Mouse (Mus musculus): Measurements from ENCODE around the gene Trit1. TPM values are rescaled to one million over a fixed set of nuclear protein-coding genes. Genes with fewer than 3 reads are reported as not detected.
"Not testable (repeated sequence)": the region's sequence is repeated elsewhere in the genome, so short reads cannot be mapped to it uniquely, and the experiment has no call there.

Trit1 gene
- total and polyA plus RNA-seq, 2 experiments from 2014 or later = 22.1 to 23.7 TPM

DNA sequence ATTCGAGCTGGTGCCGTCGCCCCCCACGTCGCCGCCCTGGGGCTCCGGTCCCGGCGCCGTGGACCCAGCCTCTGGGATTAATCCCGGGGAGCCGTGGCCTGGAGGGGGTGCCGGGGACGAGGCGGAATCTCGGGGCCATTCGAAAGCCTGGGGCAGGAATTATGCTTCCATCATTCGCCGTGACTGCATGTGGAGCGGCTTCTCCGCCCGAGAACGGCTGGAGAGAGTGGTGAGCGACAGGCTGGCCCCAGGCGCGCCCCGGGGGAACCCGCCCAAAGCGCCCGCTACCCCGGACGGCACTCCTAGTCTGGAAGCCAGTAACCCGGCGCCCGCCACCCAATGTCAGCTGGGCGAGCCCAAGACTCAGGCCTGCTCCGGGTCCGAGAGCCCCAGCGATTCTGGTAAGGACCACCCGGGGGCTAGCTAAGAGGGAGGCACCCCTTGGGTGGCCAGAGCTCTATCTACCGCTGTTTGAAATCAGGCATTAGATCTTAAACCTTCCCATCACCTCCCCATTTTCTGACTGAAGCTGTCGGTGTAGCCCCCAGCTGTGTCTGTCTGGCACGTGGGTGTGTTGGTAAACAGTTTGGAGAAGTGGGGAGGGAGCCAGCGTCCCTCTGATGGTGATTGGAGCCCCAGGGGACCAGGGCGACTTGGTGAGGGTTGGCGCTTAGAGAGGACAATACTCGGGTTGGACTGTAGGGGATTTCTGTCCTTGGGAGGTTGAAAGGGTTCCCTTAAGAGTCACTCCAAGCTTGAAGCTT, 19.6 kb upstream of the Trit1 start:
- peak; percentile 21 for ATAC-seq
- H3K9ac ChIP-seq = peak overlapping the region; percentile 87

DNA sequence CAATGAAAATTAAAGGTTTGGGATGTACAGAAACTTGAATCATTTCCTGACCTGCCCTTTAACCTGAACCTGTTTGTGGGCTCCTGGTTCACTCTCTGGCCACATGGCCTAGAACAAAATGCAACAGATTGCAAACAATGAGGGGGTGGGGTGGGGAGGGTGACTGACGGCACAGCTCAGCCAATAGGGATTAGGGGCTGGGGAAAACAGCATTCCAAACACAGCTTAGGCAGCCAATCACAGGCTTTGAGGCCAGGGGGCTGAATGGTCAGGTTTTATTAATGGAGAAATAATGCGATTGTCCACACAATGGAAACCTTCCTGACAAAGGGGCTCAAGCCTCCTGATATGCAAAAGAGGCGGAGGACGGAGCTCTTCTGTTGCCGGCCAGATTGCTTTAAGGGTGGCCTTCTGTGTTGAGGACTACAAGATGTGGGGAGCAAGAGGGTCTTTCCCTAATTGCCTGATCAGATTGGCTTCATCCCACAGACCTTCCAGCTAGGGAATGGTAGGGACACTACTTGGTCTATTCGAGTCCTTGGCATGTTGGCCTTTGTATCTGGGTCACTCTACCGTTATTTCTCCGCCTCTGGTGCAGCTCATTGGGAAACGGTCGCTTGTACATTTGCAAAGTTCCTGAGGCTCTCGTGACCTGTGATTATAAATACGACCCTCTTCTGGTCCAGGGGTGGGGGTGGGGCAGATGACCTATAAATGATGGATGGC, 17.7 kb upstream of the Trit1 start:
- Histone ChIP-seq H3K27me3 (ENCODE audit: insufficient read depth, low read length) (no peaks in the 10 kb centered on the region), H3K27ac (ENCODE audit: low read depth, low read length) (peak overlapping the region; percentile 54), H3K4me1 (ENCODE audit: insufficient read depth) (peaks cover 22% of the 10 kb centered on the region), H3K36me3 (ENCODE audit: insufficient read depth) (peaks cover 16% of the 10 kb centered on the region), H3K9ac (peak overlapping the region; percentile 49), H3K4me3 (ENCODE audit: low read depth, low read length) (peak overlapping the region; percentile 90), H3K4me2 (ENCODE audit: low read depth) (peak overlapping the region; percentile 69), H3K9me3 (ENCODE audit: low read length) (no peaks in the 10 kb centered on the region)
- DNase-seq (peak; percentile 87), ATAC-seq (peak; percentile 62)
- TF ChIP-seq CTCF (IDR thresholded peaks at IDR 0.05; ENCODE audit: low read depth) = no peak
- 4% methylated on average over 12 of the region's 12 CpGs for WGBS

More for the DNA sequence above, 19.6 kb upstream of the Trit1 start:
- Histone ChIP-seq H3K27ac (ENCODE audit: low read depth, low read length) (peak overlapping the region; percentile 94), H3K4me2 (ENCODE audit: low read depth) (peak overlapping the region; percentile 69), H3K36me3 (ENCODE audit: insufficient read depth) (peaks cover 13% of the 10 kb centered on the region), H3K27me3 (ENCODE audit: insufficient read depth, low read length) (no peaks in the 10 kb centered on the region), H3K4me3 (ENCODE audit: low read depth, low read length) (peak overlapping the region; percentile 90), H3K9me3 (ENCODE audit: low read length) (no peaks in the 10 kb centered on the region), H3K4me1 (ENCODE audit: insufficient read depth) (peaks cover 22% of the 10 kb centered on the region)
- TF ChIP-seq CTCF (IDR thresholded peaks at IDR 0.05; ENCODE audit: low read depth) = peak; percentile 45
- under 1% methylated on average over 47 of the region's 47 CpGs for WGBS
- peak; percentile 71 for DNase-seq

- Histone ChIP-seq H3K9me3 (ENCODE audit: low read length) (no peaks in the 10 kb centered on the region), H3K4me2 (ENCODE audit: low read depth) (peak overlapping the region; percentile 69), H3K9ac (peak overlapping the region; percentile 49), H3K27ac (ENCODE audit: low read depth, low read length) (peak overlapping the region; percentile 54; the same call in 1 of the 2 replicates), H3K27me3 (ENCODE audit: insufficient read depth, low read length) (no peaks in the 10 kb centered on the region), H3K4me3 (ENCODE audit: low read depth, low read length) (peak overlapping the region; percentile 90), H3K36me3 (ENCODE audit: insufficient read depth) (peaks cover 16% of the 10 kb centered on the region), H3K4me1 (ENCODE audit: insufficient read depth) (peaks cover 22% of the 10 kb centered on the region)
- ATAC-seq = no peak
- 8% methylated on average over 4 of the region's 4 CpGs for WGBS
- DNase-seq = no peak
- TF ChIP-seq CTCF (IDR thresholded peaks at IDR 0.05; ENCODE audit: low read depth) = no peak
Observed at GRCm38 (mm10) chr4:122999263-122999691, 17.1 kb upstream of the Trit1 start.

- DNase-seq (no peak), ATAC-seq (no peak)
- Histone ChIP-seq H3K4me3 (ENCODE audit: low read depth, low read length) (no peak overlapping the region), H3K4me1 (ENCODE audit: insufficient read depth) (peaks cover 14% of the 10 kb centered on the region), H3K27ac (ENCODE audit: low read depth, low read length) (no peak overlapping the region), H3K9me3 (ENCODE audit: low read length) (no peaks in the 10 kb centered on the region), H3K36me3 (ENCODE audit: insufficient read depth) (peaks cover 16% of the 10 kb centered on the region), H3K4me2 (ENCODE audit: low read depth) (peak overlapping the region; percentile 69), H3K9ac (0 out of 2 replicates have a peak overlapping the region, but pooled peaks have one; percentile 49), H3K27me3 (ENCODE audit: insufficient read depth, low read length) (no peaks in the 10 kb centered on the region)
- WGBS = 49% methylated on average over 14 of the region's 14 CpGs
- no peak for TF ChIP-seq CTCF (IDR thresholded peaks at IDR 0.05; ENCODE audit: low read depth)
Observed at GRCm38 (mm10) chr4:123000130-123000529, 16.3 kb upstream of the Trit1 start.

DNA sequence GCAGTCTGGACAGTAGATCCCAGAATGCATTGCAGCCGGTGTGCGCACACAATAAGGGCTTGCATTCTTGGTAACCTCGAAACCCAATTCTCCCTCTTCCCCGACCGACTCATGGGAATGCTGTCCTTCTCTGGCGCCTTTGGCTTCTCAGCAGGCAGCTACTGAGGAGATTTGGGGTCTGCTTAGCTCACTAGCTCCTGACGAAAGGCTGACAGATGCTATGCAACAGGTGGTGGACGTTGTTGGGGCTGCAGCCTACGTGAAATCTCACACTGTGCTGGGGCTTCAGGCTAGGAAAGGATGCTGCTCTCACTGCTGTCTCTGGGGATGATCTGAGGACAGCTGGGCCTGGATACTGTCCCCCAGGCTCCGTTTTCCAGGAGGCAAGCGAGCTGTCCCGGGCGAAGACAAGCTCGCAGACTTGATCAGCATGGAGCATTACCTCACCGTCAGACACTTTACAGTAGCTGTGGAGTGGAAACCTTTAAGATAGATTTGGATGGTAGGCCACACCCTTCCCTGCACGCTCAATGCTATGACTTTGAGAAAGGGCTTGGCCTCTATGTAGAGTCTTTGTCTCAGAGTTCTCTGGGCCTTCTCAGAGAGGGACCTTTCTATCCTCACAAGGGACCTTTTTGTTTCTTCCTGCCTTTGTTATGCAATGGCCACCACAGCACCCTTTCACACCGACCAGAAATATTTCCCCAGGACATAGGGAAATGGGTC, 15.6 kb upstream of the Trit1 start:
- Histone ChIP-seq H3K27me3 (ENCODE audit: insufficient read depth, low read length) (no peaks in the 10 kb centered on the region), H3K36me3 (ENCODE audit: insufficient read depth) (peaks cover 16% of the 10 kb centered on the region), H3K9ac (0 out of 2 replicates have a peak overlapping the region, but pooled peaks have one; percentile 49), H3K4me1 (ENCODE audit: insufficient read depth) (peaks cover 14% of the 10 kb centered on the region), H3K4me2 (ENCODE audit: low read depth) (peak overlapping the region; percentile 69; the same call in 1 of the 2 replicates), H3K9me3 (ENCODE audit: low read length) (no peaks in the 10 kb centered on the region), H3K4me3 (ENCODE audit: low read depth, low read length) (no peak overlapping the region), H3K27ac (ENCODE audit: low read depth, low read length) (no peak overlapping the region)
- DNase-seq = no peak
- no peak for ATAC-seq
- TF ChIP-seq CTCF (IDR thresholded peaks at IDR 0.05; ENCODE audit: low read depth) = no peak
- 37% methylated on average over 17 of the region's 17 CpGs for WGBS

DNA sequence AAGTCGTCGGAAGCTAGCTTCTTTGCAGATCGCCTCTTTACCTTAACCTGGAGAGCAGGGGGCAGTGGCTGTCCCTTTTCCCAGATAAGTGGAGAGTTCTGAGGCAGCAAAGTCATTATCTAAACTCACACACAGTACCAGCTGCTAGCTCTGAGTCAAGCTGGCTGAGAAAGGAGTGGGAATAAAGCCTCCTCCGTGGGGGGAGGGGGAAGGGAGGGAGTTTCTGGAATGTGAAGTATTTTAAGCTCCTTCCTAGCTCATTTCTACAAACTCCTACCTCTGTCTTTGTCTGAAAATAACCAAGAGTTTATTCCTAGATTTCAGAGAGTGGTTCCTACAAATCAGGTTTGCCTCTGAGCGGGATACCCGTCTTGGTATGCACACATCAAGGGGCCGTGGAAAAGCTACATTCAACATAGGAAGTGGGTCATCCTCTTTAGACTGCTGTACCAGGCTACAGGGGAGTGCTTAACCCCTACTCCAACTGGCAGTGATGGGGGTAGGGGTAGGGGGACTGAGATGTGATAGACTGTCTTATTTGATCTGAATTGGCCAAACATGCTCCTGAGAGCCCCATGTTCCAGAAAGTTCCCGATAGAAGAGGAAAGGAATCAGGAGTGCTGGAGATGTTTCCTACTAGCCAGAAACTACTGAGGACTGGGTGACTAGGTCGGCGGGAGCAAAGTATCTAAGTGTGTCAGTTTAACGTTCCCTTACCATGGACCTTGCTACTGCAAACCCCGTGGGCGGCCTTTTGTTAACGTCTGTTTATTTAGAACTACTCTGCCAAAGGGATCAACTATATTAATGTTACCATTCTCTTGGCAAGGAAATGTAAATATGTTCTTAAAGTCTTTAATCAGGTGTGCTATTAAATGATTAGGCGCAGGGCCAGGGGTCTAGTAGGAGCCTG, 11.1 kb upstream of the Trit1 start:
- no peak for TF ChIP-seq CTCF (IDR thresholded peaks at IDR 0.05; ENCODE audit: low read depth)
- no peak overlapping the region for H3K27ac ChIP-seq (ENCODE audit: low read depth, low read length)
- no peak overlapping the region for H3K4me3 ChIP-seq (ENCODE audit: low read depth, low read length)
- 30% methylated on average over 15 of the region's 15 CpGs for WGBS
- H3K36me3 ChIP-seq (ENCODE audit: insufficient read depth) = peaks cover 11% of the 10 kb centered on the region
- peak; percentile 57 for ATAC-seq
- H3K4me1 ChIP-seq (ENCODE audit: insufficient read depth) = no peaks in the 10 kb centered on the region
- H3K9me3 ChIP-seq (ENCODE audit: low read length) = no peaks in the 10 kb centered on the region
- H3K9ac ChIP-seq = no peak overlapping the region
- no peaks in the 10 kb centered on the region for H3K27me3 ChIP-seq (ENCODE audit: insufficient read depth, low read length)
- no peak overlapping the region for H3K4me2 ChIP-seq (ENCODE audit: low read depth)
- DNase-seq = no peak

GRCm38 (mm10) chr4:123012501-123012900, 3.9 kb upstream of the Trit1 start:
- 90% methylated on average over 4 of the region's 4 CpGs for WGBS
- H3K9me3 ChIP-seq (ENCODE audit: low read length); H3K4me2 ChIP-seq (ENCODE audit: low read depth); H3K4me3 ChIP-seq (ENCODE audit: low read depth, low read length); DNase-seq; H3K36me3 ChIP-seq (ENCODE audit: insufficient read depth); H3K9ac ChIP-seq; ATAC-seq; H3K27me3 ChIP-seq (ENCODE audit: insufficient read depth, low read length): not testable (repeated sequence)
- H3K4me1 ChIP-seq (ENCODE audit: insufficient read depth) = peaks cover 35% of the 10 kb centered on the region
- H3K27ac ChIP-seq (ENCODE audit: low read depth, low read length) = peak overlapping the region; percentile 96
